Mouse (Mus musculus) brain, adult 2 months (tissue): Measurements from ENCODE around the gene Olfr350.

ENCODE experiments used
- DNase-seq: peaks from one replicate; pipeline ENCODE4 v3.0.0; 2011; ENCODE audit warnings: low read depth, low spot score

The Olfr350 gene

GRCm38 (mm10) chr2:36846010-36846409 is at the start of gene Olfr350:
Olfr350 (plus strand) TSS chr2:36846310.
- DNase-seq, result no peak

GRCm38 (mm10) chr2:36816932-36817331 is 29.2 kb upstream of the Olfr350 start, which contains the start of gene Olfr3:
Olfr3 (minus strand) TSS chr2:36817032.
- DNase-seq, result no peak

GRCm38 (mm10) chr2:36862560-36862959 is 16.4 kb downstream of the Olfr350 start, which contains the start of gene Olfr351:
Olfr351 (minus strand) TSS chr2:36862660.
- no peak for DNase-seq

- DNase-seq, result no peak
These were observed 22.1 kb downstream of the Olfr350 start, which contains the start of gene Olfr352 for GRCm38 (mm10) chr2:36868160-36868559. Olfr352 (plus strand) TSS chr2:36868460.

- no peak for DNase-seq
These were observed 46.7 kb downstream of the Olfr350 start, which contains the start of gene Olfr353 for GRCm38 (mm10) chr2:36892836-36893235. Olfr353 (minus strand) TSS chr2:36892936.

- no peak for DNase-seq
These were observed 51.0 kb downstream of the Olfr350 start for GRCm38 (mm10) chr2:36897114-36897513.
